Mouse (Mus musculus) cerebellum, adult 2 months (tissue): ENCODE measurements around the gene Klhl21.

Source experiments
- CTCF ChIP-seq: fragments of 200-500 bp; IDR thresholded peaks from 2 replicates; pipeline ENCODE4 v1.5.1; 2011; ENCODE audit warnings: low read depth, mild to moderate bottlenecking, control low read depth, low read length, moderate library complexity, borderline replicate concordance; ENCODE audit not compliant: insufficient read depth
- POLR2A ChIP-seq: fragments of 200-500 bp; IDR thresholded peaks from 2 replicates; pipeline ENCODE4 v1.6.1; 2011; ENCODE audit warnings: low read length, control low read depth, borderline replicate concordance; ENCODE audit not compliant: insufficient read depth

DNA sequence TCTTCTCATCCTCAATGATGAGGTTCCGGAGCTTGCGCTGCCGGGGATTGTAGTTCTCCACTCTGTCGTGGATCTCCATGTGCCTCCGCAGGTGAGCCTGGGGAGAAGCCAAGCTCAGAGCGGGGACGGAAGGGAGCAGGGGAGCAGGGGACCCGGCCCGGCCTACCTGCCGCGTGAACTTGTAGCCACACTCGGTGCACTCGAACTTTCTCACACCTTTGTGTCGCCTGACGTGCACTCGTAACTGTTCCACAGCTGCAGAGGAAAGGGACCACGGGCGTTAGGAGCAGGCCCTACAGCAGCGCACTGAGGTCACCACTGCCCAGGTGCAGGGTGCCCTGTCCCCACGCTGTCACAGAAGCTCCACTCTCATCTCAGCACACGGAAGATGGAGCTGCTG lies 11.4 kb downstream of the Klhl21 start:
- TF ChIP-seq CTCF, result no peak
- TF ChIP-seq POLR2A, result no peak
